Mouse (Mus musculus): Measurements from ENCODE around the gene Best1. TPM values are rescaled to one million over a fixed set of nuclear protein-coding genes. Genes with fewer than 3 reads are reported as not detected.

Best1 gene
- polyA plus RNA-seq, 1 experiment, result 0.33 TPM

DNA sequence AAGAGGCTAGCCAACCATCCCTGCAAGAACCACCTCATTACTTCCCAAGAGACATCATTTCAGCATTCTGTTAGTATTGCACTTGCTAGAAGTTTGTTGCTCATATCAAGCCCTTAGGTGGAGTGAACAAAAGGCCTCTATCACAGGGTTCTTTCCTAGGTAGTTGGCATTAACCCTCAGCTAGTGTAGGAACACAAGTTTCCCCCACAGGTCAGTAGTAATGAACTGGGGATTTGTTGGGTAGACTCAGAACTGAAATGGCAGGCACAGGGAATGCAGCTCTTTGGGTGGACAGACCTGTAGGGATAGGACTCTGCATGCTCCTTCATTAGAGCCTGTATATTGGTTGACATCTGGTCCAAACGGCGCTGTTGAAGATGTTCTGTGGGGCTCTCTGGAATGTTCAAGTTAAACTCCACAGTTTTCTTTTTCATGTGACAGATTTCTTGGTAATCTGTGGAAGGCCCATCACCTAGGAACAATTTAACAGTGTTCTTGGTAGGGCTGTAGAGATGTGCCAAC is 15.5 kb downstream of the Best1 start:
- Histone ChIP-seq H3K4me1 (ENCODE audit: control insufficient read depth, insufficient read depth, low read length) (peaks cover 10% of the 10 kb centered on the region), H3K27ac (ENCODE audit: insufficient read depth, low read length) (no peak overlapping the region), H3K4me3 (ENCODE audit: insufficient read depth, low read length) (no peak overlapping the region)
- peak; percentile 15 for TF ChIP-seq POLR2A (IDR thresholded peaks at IDR 0.05; ENCODE audit: low read depth, low read length)
- no peak for TF ChIP-seq CTCF (IDR thresholded peaks at IDR 0.05; ENCODE audit: borderline replicate concordance, insufficient read depth, low read length)

DNA sequence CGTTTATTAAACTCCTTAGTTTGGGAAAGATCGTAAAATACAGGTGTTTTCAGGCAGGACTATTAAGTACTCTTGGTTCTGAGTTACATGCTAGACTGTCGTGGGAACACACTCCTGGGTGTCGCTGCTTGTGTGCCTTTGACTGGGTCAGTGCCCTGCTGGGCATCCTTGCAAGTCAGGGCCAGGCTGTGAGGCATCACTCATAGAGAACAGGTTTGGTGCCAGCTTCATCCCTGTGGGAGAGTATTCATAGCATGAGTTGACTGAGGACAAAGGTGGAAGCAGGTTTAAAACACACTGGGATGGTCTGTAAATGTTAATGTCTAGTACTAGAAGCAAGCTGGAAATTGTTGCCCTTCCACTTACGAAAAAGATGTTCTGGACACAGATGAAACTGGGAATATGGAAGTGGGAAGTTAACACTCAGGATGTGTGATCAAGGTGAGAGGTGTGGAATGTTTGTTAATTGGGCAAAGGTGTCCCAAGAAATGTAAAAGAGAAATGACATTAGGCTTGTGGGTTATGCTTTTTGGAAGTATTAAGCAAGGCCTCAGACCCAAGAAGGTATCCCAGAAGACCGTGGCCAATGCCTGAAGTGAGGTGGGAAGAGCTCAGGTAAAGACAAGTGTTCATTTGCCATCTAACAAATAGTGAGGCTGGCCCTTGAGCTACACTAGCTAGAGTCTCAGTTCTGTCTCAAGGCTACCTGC is 16.1 kb downstream of the Best1 start:
- TF ChIP-seq CTCF (IDR thresholded peaks at IDR 0.05; ENCODE audit: borderline replicate concordance, insufficient read depth, low read length) (no peak), POLR2A (IDR thresholded peaks at IDR 0.05; ENCODE audit: low read depth, low read length) (no peak; the same call in none of the 2 replicates)
- Histone ChIP-seq H3K4me1 (ENCODE audit: control insufficient read depth, insufficient read depth, low read length) (peaks cover 10% of the 10 kb centered on the region), H3K4me3 (ENCODE audit: insufficient read depth, low read length) (no peak overlapping the region), H3K27ac (ENCODE audit: insufficient read depth, low read length) (no peak overlapping the region)

DNA sequence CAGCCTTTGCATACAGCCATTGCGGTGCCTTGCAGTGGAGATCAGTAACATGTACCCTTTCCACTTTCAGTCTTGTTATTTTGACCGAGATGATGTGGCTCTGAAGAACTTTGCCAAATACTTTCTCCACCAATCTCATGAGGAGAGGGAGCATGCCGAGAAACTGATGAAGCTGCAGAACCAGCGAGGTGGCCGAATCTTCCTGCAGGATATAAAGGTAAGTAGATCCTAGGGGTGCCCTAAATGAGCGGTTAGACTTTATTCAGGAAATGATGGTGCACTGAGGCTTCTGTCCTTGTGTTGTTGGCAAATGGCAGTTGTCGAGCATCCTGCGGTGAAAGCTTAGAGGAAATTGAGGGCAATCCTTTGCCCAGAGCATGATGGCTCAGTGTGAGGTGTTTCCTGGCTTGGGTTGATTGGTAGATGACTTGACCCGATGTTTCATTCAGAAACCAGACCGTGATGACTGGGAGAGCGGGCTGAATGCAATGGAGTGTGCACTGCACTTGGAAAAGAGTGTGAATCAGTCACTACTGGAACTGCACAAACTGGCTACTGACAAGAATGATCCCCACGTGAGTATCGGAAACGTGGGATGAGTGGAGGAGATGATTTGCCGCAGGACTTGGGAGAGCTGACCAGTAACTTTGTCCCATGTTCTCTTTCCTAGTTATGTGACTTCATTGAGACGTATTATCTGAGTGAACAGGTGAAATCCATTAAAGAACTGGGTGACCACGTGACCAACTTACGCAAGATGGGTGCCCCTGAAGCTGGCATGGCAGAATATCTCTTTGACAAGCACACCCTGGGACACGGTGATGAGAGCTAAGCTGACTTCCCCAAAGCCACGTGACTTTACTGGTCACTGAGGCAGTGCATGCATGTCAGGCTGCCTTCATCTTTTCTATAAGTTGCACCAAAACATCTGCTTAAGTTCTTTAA is 17.1 kb downstream of the Best1 start:
- Histone ChIP-seq H3K27ac (ENCODE audit: insufficient read depth, low read length) (no peak overlapping the region), H3K4me3 (ENCODE audit: insufficient read depth, low read length) (peak overlapping the region; percentile 60), H3K4me1 (ENCODE audit: control insufficient read depth, insufficient read depth, low read length) (peaks cover 10% of the 10 kb centered on the region)
- TF ChIP-seq POLR2A (IDR thresholded peaks at IDR 0.05; ENCODE audit: low read depth, low read length), result no peak; the same call in 1 of the 2 replicates
- TF ChIP-seq CTCF (IDR thresholded peaks at IDR 0.05; ENCODE audit: borderline replicate concordance, insufficient read depth, low read length), result no peak

DNA sequence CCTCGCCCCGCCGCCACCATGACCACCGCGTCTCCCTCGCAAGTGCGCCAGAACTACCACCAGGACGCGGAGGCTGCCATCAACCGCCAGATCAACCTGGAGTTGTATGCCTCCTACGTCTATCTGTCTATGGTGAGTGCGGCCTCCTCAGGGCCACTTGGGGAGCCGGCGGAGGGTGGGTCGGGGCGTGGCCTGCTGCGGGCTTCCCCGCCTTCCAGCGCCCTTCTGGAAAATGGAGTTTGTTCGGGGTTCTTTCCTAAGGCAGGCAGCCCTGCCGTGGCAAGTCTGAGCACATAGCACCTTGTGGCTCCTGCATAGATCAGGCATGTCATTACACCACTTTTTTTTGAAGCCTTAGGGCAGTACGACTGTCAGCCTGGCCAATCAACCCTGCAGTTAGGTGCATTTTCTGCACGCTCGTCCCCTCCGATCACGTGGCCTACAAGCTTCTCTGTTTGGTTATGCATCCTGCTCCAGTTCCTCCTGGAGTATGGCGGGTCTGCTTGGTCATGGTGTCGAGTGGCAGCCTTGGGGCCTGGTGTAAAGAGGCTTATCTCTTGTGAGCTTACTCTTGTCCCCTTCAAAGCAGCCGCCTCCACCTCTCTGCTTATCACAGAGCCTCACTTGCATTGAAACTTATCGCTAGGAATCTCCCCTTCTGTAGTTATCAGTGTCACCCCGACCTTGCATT is 18.4 kb downstream of the Best1 start:
- Histone ChIP-seq H3K27ac (ENCODE audit: insufficient read depth, low read length) (peak overlapping the region; percentile 90), H3K4me1 (ENCODE audit: control insufficient read depth, insufficient read depth, low read length) (peaks cover 17% of the 10 kb centered on the region), H3K4me3 (ENCODE audit: insufficient read depth, low read length) (peak overlapping the region; percentile 60)
- TF ChIP-seq POLR2A (IDR thresholded peaks at IDR 0.05; ENCODE audit: low read depth, low read length), result peak; percentile 36; the same call in 1 of the 2 replicates
- TF ChIP-seq CTCF (IDR thresholded peaks at IDR 0.05; ENCODE audit: borderline replicate concordance, insufficient read depth, low read length), result no peak

DNA sequence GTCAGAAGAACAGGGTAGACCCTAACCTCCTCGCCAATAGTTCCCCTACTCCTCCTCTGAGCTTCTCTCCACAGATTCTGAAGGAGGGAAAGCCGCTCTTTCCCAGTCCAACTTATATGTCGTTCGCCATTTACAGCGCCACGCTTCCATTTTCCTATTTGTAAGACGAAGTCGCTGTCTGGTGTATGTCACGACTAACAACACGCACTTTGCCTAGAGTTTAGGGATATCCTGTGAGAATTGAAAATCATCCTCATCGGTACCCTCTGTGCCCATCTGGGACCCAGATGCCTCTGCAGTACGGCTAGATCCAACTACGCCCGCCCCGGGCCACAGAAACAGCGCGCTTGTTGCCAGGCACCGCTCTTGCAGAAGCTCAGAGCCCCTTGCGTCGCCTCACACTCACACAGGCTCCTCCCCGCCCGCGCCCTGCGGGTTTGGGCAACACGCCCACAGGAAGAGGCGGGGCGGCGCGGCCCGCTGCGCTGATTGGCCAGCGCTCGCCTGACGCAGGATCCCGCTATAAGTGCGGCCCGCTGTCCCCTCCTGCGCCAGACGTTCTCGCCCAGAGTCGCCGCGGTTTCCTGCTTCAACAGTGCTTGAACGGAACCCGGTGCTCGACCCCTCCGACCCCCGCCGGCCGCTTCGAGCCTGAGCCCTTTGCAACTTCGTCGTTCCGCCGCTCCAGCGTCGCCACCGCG is 19.1 kb downstream of the Best1 start:
- Histone ChIP-seq H3K27ac (ENCODE audit: insufficient read depth, low read length) (peak overlapping the region; percentile 90), H3K4me3 (ENCODE audit: insufficient read depth, low read length) (peak overlapping the region; percentile 60), H3K4me1 (ENCODE audit: control insufficient read depth, insufficient read depth, low read length) (peaks cover 18% of the 10 kb centered on the region)
- no peak for TF ChIP-seq CTCF (IDR thresholded peaks at IDR 0.05; ENCODE audit: borderline replicate concordance, insufficient read depth, low read length)
- peak; percentile 98 for TF ChIP-seq POLR2A (IDR thresholded peaks at IDR 0.05; ENCODE audit: low read depth, low read length)

DNA sequence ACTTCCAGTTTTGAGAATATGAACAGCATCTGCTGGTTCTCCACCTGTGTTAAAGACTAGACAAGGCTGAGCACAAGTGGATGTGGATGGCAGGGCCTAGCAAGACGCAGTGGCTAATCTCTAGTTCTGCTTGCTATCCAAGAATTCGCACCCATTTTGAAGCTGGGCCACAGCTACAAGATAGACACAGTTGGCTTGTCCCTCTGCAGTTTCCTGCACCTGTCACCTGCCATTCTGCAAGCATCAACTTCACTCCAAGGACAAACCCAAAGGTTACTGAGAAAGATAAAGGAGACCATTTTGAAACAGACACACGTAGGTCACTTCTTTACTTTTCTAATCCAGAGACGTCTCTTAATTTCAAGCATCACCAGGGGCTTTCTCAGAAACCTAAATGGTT is 19.8 kb downstream of the Best1 start:
- H3K27ac ChIP-seq (ENCODE audit: insufficient read depth, low read length), result peak overlapping the region; percentile 89; the same call in 1 of the 2 replicates
- no peak for TF ChIP-seq POLR2A (IDR thresholded peaks at IDR 0.05; ENCODE audit: low read depth, low read length)
- no peak for TF ChIP-seq CTCF (IDR thresholded peaks at IDR 0.05; ENCODE audit: borderline replicate concordance, insufficient read depth, low read length)
- no peak overlapping the region for H3K4me3 ChIP-seq (ENCODE audit: insufficient read depth, low read length)
- H3K4me1 ChIP-seq (ENCODE audit: control insufficient read depth, insufficient read depth, low read length), result peaks cover 17% of the 10 kb centered on the region

DNA sequence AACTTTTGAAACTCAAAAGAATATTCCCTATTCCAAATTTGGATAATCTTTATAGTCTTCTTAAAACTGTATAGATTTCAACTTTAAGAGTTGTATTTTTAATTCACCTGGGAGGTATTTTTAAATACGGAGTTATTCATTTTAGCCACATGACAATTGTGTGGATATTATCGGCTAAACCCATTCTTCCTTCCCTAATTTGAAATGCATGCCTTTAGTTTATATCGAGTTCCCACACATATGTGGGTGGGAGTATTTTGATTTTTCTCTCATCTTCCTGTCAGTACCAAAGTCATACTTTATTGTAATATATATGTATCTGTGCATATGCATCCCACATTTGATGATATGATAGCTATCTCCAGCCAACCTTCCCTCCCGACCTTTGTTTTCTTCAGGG is 21.2 kb downstream of the Best1 start, which contains the start of gene Fth1:
Gene Fth1 (plus strand): TSS at position 341 of the 400 bp plus-strand sequence.
- Histone ChIP-seq H3K4me1 (ENCODE audit: control insufficient read depth, insufficient read depth, low read length) (peaks cover 17% of the 10 kb centered on the region), H3K27ac (ENCODE audit: insufficient read depth, low read length) (no peak within 1 kb of the TSS), H3K4me3 (ENCODE audit: insufficient read depth, low read length) (no peak within 1 kb of the TSS)
- no peak for TF ChIP-seq CTCF (IDR thresholded peaks at IDR 0.05; ENCODE audit: borderline replicate concordance, insufficient read depth, low read length)
- TF ChIP-seq POLR2A (IDR thresholded peaks at IDR 0.05; ENCODE audit: low read depth, low read length), result no peak

DNA sequence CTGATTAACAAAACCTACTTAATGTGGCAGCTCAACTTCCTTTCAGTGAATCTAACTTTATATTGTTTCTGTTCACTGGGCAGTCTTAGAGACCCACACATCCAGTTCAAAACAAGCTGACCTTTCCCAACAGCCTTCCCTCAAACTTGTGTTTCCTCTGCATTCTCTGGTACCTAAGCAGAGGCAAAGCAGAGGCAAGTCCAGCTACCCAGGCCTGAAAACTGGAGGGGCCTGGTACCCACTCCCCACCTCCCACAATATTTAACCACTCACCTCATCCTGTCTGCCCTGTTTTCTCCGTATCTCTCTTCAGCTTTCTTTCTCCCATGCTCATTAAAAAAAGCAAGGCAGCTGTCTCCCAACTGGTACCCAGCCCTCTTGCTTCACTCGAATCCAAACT is 22.3 kb downstream of the Best1 start:
- peaks cover 16% of the 10 kb centered on the region for H3K4me1 ChIP-seq (ENCODE audit: control insufficient read depth, insufficient read depth, low read length)
- TF ChIP-seq POLR2A (IDR thresholded peaks at IDR 0.05; ENCODE audit: low read depth, low read length) (no peak), CTCF (IDR thresholded peaks at IDR 0.05; ENCODE audit: borderline replicate concordance, insufficient read depth, low read length) (no peak)
- H3K4me3 ChIP-seq (ENCODE audit: insufficient read depth, low read length), result no peak overlapping the region
- H3K27ac ChIP-seq (ENCODE audit: insufficient read depth, low read length), result peak overlapping the region; percentile 85
